Mouse (Mus musculus) MEL (cell line): ENCODE data around the gene Rnf166.

ENCODE experiments used
- BHLHE40 ChIP-seq: IDR thresholded peaks from 2 replicates; pipeline ENCODE4 v1.6.1; 2012; ENCODE audit warnings: low read depth, mild to moderate bottlenecking, inconsistent platforms, low read length, improper control_type of control experiment, borderline replicate concordance
- CHD2 ChIP-seq: IDR thresholded peaks from 2 replicates; pipeline ENCODE4 v1.6.1; 2011; ENCODE audit warnings: low read length, improper control_type of control experiment
- CTCF ChIP-seq, 3 experiments: IDR thresholded peaks in 2 of 3; conservative IDR thresholded peaks in 1 of 3; 2 replicates each; pipeline ENCODE4 v1.5.1; 2011 to 2012; ENCODE audit warnings: low read length in 3 of 3, low read depth in 2 of 3, mild to moderate bottlenecking in 2 of 3, improper control_type of control experiment in 1 of 3, inconsistent platforms in 1 of 3, mixed read lengths in 1 of 3, moderate library complexity in 1 of 3; ENCODE audit not compliant: control insufficient read depth in 1 of 3, insufficient read depth in 1 of 3, poor library complexity in 1 of 3, severe bottlenecking in 1 of 3
- E2F4 ChIP-seq: IDR thresholded peaks from 2 replicates; pipeline ENCODE4 v1.6.1; 2011; ENCODE audit warnings: low read depth, low read length, improper control_type of control experiment, borderline replicate concordance
- GATA1 ChIP-seq: IDR thresholded peaks from 2 replicates; pipeline ENCODE4 v1.6.1; 2011; ENCODE audit warnings: low read depth, low read length, improper control_type of control experiment
- HCFC1 ChIP-seq: IDR thresholded peaks from 2 replicates; pipeline ENCODE4 v1.6.1; 2012; ENCODE audit warnings: low read depth, mild to moderate bottlenecking, inconsistent platforms, low read length, improper control_type of control experiment, moderate library complexity
- MAZ ChIP-seq: IDR thresholded peaks from 2 replicates; pipeline ENCODE4 v1.6.1; 2012; ENCODE audit warnings: low read depth, mild to moderate bottlenecking, inconsistent platforms, low read length, improper control_type of control experiment
- NRF1 ChIP-seq: IDR thresholded peaks from 2 replicates; pipeline ENCODE4 v1.6.1; 2014; ENCODE audit warnings: low read depth, mild to moderate bottlenecking, inconsistent platforms, low read length, improper control_type of control experiment, moderate library complexity; ENCODE audit not compliant: poor library complexity, insufficient read depth, severe bottlenecking
- POLR2A ChIP-seq, 2 experiments: IDR thresholded peaks; 2 replicates each; pipeline ENCODE4 v1.6.1; 2011 to 2012; ENCODE audit warnings: low read length in 2 of 2, mild to moderate bottlenecking in 2 of 2, control low read depth in 1 of 2, improper control_type of control experiment in 1 of 2, low read depth in 1 of 2, moderate library complexity in 1 of 2; ENCODE audit not compliant: control insufficient read depth in 1 of 2, insufficient read depth in 1 of 2, poor library complexity in 1 of 2
- ZC3H11A ChIP-seq: IDR thresholded peaks from 2 replicates; pipeline ENCODE4 v1.6.1; 2012; ENCODE audit warnings: low read depth, mild to moderate bottlenecking, inconsistent platforms, low read length, improper control_type of control experiment
- ZKSCAN1 ChIP-seq: IDR thresholded peaks from 2 replicates; pipeline ENCODE4 v1.6.1; 2012; ENCODE audit warnings: low read depth, mild to moderate bottlenecking, inconsistent platforms, low read length, improper control_type of control experiment, moderate library complexity

- TF ChIP-seq CTCF (IDR thresholded peaks at IDR 0.05 in 2 of 3, conservative IDR thresholded peaks at IDR 0.05 in 1 of 3; ENCODE audit: control insufficient read depth in 1 of 3, insufficient read depth in 1 of 3, low read depth in 2 of 3, low read length in 3 of 3, poor library complexity in 1 of 3, severe bottlenecking in 1 of 3) (no peak), HCFC1 (no peak), E2F4 (no peak), CHD2 (no peak), POLR2A (IDR thresholded peaks at IDR 0.05; ENCODE audit: control insufficient read depth in 1 of 2, insufficient read depth in 1 of 2, low read depth in 1 of 2, low read length in 2 of 2, poor library complexity in 1 of 2) (no peak), ZKSCAN1 (no peak), MAZ (no peak), ZC3H11A (no peak), GATA1 (no peak), NRF1 (no peak), BHLHE40 (no peak)
Observed at GRCm38 (mm10) chr8:122469407-122469806, 6.5 kb downstream of the Rnf166 start.
